Mouse (Mus musculus) hindbrain, embryonic 12.5 days (tissue): Measurements from ENCODE around the gene Mfsd13b. TPM values are rescaled to one million over a fixed set of nuclear protein-coding genes. Genes with fewer than 3 reads are reported as not detected.
"Not testable (repeated sequence)": the region's sequence is repeated elsewhere in the genome, so short reads cannot be mapped to it uniquely, and the experiment has no call there.

Experiments
- ATAC-seq: fragments of 200-750 bp; cut with Nextera tagmentation; 2 replicates; pipeline ENCODE4 v1.8.0; 2017; ENCODE audit warnings: moderate TSS enrichment; ENCODE audit not compliant: low FRiP score
- H3K27ac ChIP-seq: fragments of 300-500 bp; sonication (generic); 2 replicates; pipeline ENCODE4 v1.5.1; 2016; ENCODE audit warnings: mild to moderate bottlenecking
- H3K27me3 ChIP-seq: fragments of 300-500 bp; sonication (generic); 2 replicates; pipeline ENCODE4 v1.6.1; 2016; ENCODE audit warnings: mild to moderate bottlenecking
- H3K36me3 ChIP-seq: fragments of 300-500 bp; sonication (generic); 2 replicates; pipeline ENCODE4 v1.6.1; 2016; ENCODE audit warnings: mild to moderate bottlenecking
- H3K4me1 ChIP-seq: fragments of 300-500 bp; sonication (generic); 2 replicates; pipeline ENCODE4 v1.6.1; 2016
- H3K4me2 ChIP-seq: fragments of 300-500 bp; sonication (generic); replicated peaks from 2 replicates; pipeline ENCODE4 v1.6.1; 2016; ENCODE audit warnings: mild to moderate bottlenecking
- H3K4me3 ChIP-seq: fragments of 300-500 bp; sonication (generic); 2 replicates; pipeline ENCODE4 v1.5.1; 2016; ENCODE audit warnings: mild to moderate bottlenecking
- H3K9ac ChIP-seq: fragments of 300-500 bp; sonication (generic); 2 replicates; pipeline ENCODE4 v1.6.1; 2016; ENCODE audit warnings: mild to moderate bottlenecking, moderate library complexity
- H3K9me3 ChIP-seq: fragments of 300-500 bp; sonication (generic); replicated peaks from 2 replicates; pipeline ENCODE4 v1.6.1; 2016; ENCODE audit warnings: mild to moderate bottlenecking
- WGBS: fragments of 180-500 bp; shearing (Covaris S2); methylation state at CpG from one replicate; pipeline ENCODE4 v1.1.7; 2016; 5-methylcytosine and 5-hydroxymethylcytosine counted together
- polyA plus RNA-seq: library from polyadenylated mRNA; unstranded; fragments of >200 nt; fragmentation: Nextera tagmentation; extraction: Ambion mirVana; gene quantifications from 2 replicates; pipeline ENCODE4 v1.2.1, GENCODE M21; 2016

Mfsd13b gene
- polyA plus RNA-seq, 1 experiment from 2014 or later: not detected

- Histone ChIP-seq H3K9me3 (no peaks in the 10 kb centered on the region), H3K36me3 (no peaks in the 10 kb centered on the region), H3K4me3 (no peak overlapping the region), H3K27me3 (no peaks in the 10 kb centered on the region), H3K9ac (no peak overlapping the region), H3K27ac (no peak overlapping the region), H3K4me2 (no peak overlapping the region), H3K4me1 (no peaks in the 10 kb centered on the region)
- ATAC-seq: no peak
- 78% methylated on average over 3 of the region's 3 CpGs for WGBS
These were observed 17.9 kb downstream of the Mfsd13b start for GRCm38 (mm10) chr7:121000065-121000822.

- no peaks in the 10 kb centered on the region for H3K27me3 ChIP-seq
These were observed 19.6 kb downstream of the Mfsd13b start for GRCm38 (mm10) chr7:121001879-121002278.

GRCm38 (mm10) chr7:121002407-121002928 is 20.2 kb downstream of the Mfsd13b start:
- Histone ChIP-seq H3K27ac (no peak overlapping the region), H3K9me3 (no peaks in the 10 kb centered on the region), H3K4me1 (no peaks in the 10 kb centered on the region), H3K36me3 (no peaks in the 10 kb centered on the region), H3K9ac (no peak overlapping the region), H3K4me2 (no peak overlapping the region), H3K4me3 (no peak overlapping the region), H3K27me3 (no peaks in the 10 kb centered on the region)
- ATAC-seq: no peak
- WGBS: 91% methylated on average over 5 of the region's 5 CpGs

More at GRCm38 (mm10) chr7:121001879-121002278, 19.6 kb downstream of the Mfsd13b start:
- no peak overlapping the region for H3K4me2 ChIP-seq
- H3K9ac ChIP-seq: no peak overlapping the region
- WGBS: 89% methylated on average over 3 of the region's 3 CpGs
- H3K36me3 ChIP-seq: no peaks in the 10 kb centered on the region
- H3K4me1 ChIP-seq: no peaks in the 10 kb centered on the region
- ATAC-seq: no peak
- H3K27ac ChIP-seq: no peak overlapping the region
- no peak overlapping the region for H3K4me3 ChIP-seq
- H3K9me3 ChIP-seq: no peaks in the 10 kb centered on the region

GRCm38 (mm10) chr7:121003793-121004418 is 21.6 kb downstream of the Mfsd13b start:
- H3K36me3 ChIP-seq: no peaks in the 10 kb centered on the region

GRCm38 (mm10) chr7:121011794-121012689 is 29.7 kb downstream of the Mfsd13b start:
- H3K27me3 ChIP-seq: no peaks in the 10 kb centered on the region
- H3K36me3 ChIP-seq: no peaks in the 10 kb centered on the region
- H3K4me1 ChIP-seq: no peaks in the 10 kb centered on the region; the same call in 1 of the 2 replicates
- H3K4me3 ChIP-seq: no peak overlapping the region
- H3K27ac ChIP-seq: peak overlapping the region; percentile 13; the same call in 1 of the 2 replicates
- no peak overlapping the region for H3K4me2 ChIP-seq
- ATAC-seq: no peak
- H3K9ac ChIP-seq: no peak overlapping the region
- 62% methylated on average over 10 of the region's 10 CpGs for WGBS
- no peaks in the 10 kb centered on the region for H3K9me3 ChIP-seq

More at GRCm38 (mm10) chr7:121003793-121004418, 21.6 kb downstream of the Mfsd13b start:
- Histone ChIP-seq H3K9ac (no peak overlapping the region), H3K27me3 (no peaks in the 10 kb centered on the region), H3K4me3 (no peak overlapping the region), H3K9me3 (no peaks in the 10 kb centered on the region), H3K4me2 (no peak overlapping the region), H3K27ac (no peak overlapping the region), H3K4me1 (no peaks in the 10 kb centered on the region)
- ATAC-seq: no peak
- 81% methylated on average over 4 of the region's 4 CpGs for WGBS

GRCm38 (mm10) chr7:121014486-121014885 is 32.2 kb downstream of the Mfsd13b start:
- WGBS: 90% methylated on average over 10 of the region's 10 CpGs
- Histone ChIP-seq H3K4me2 (no peak overlapping the region), H3K27ac (no peak overlapping the region), H3K9ac (no peak overlapping the region), H3K4me3 (no peak overlapping the region), H3K9me3 (no peaks in the 10 kb centered on the region), H3K36me3 (no peaks in the 10 kb centered on the region), H3K4me1 (no peaks in the 10 kb centered on the region; the same call in 1 of the 2 replicates), H3K27me3 (no peaks in the 10 kb centered on the region)
- no peak for ATAC-seq

- WGBS: 90% methylated on average over 3 of the region's 3 CpGs
- no peak overlapping the region for H3K4me3 ChIP-seq
- ATAC-seq: no peak
These were observed 36.5 kb downstream of the Mfsd13b start for GRCm38 (mm10) chr7:121018778-121019177.

GRCm38 (mm10) chr7:121020277-121020676 is 38.0 kb downstream of the Mfsd13b start:
- H3K4me3 ChIP-seq: no peak overlapping the region
- H3K27ac ChIP-seq: no peak overlapping the region
- no peaks in the 10 kb centered on the region for H3K9me3 ChIP-seq
- H3K27me3 ChIP-seq: no peaks in the 10 kb centered on the region
- 39% methylated on average over 8 of the region's 8 CpGs for WGBS
- ATAC-seq: no peak
- H3K4me1 ChIP-seq: no peaks in the 10 kb centered on the region
- no peak overlapping the region for H3K4me2 ChIP-seq
- H3K36me3 ChIP-seq: no peaks in the 10 kb centered on the region
- no peak overlapping the region for H3K9ac ChIP-seq

More at GRCm38 (mm10) chr7:121018778-121019177, 36.5 kb downstream of the Mfsd13b start:
- H3K27me3 ChIP-seq: no peaks in the 10 kb centered on the region
- H3K9me3 ChIP-seq: no peaks in the 10 kb centered on the region
- H3K27ac ChIP-seq: no peak overlapping the region
- H3K36me3 ChIP-seq: no peaks in the 10 kb centered on the region
- no peak overlapping the region for H3K9ac ChIP-seq
- no peaks in the 10 kb centered on the region for H3K4me1 ChIP-seq
- H3K4me2 ChIP-seq: no peak overlapping the region

- no peaks in the 10 kb centered on the region for H3K9me3 ChIP-seq
- H3K4me2 ChIP-seq: no peak overlapping the region
- ATAC-seq: no peak
- peaks cover 3% of the 10 kb centered on the region for H3K27me3 ChIP-seq
- H3K27ac ChIP-seq: no peak overlapping the region
- H3K36me3 ChIP-seq: no peaks in the 10 kb centered on the region
- WGBS: 78% methylated on average over 6 of the region's 6 CpGs
- no peaks in the 10 kb centered on the region for H3K4me1 ChIP-seq
- H3K9ac ChIP-seq: no peak overlapping the region
- H3K4me3 ChIP-seq: no peak overlapping the region
These were observed 43.1 kb downstream of the Mfsd13b start for GRCm38 (mm10) chr7:121025221-121026008.

GRCm38 (mm10) chr7:121026300-121026699 is 44.0 kb downstream of the Mfsd13b start:
- ATAC-seq: no peak
- H3K9ac ChIP-seq: no peak overlapping the region
- H3K4me3 ChIP-seq: no peak overlapping the region
- 70% methylated on average over 3 of the region's 3 CpGs for whole genome bisulfite sequencing
- H3K4me2 ChIP-seq: no peak overlapping the region
- no peaks in the 10 kb centered on the region for H3K36me3 ChIP-seq
- no peaks in the 10 kb centered on the region for H3K4me1 ChIP-seq
- H3K27ac ChIP-seq: no peak overlapping the region
- peaks cover 7% of the 10 kb centered on the region for H3K27me3 ChIP-seq
- no peaks in the 10 kb centered on the region for H3K9me3 ChIP-seq

GRCm38 (mm10) chr7:121029947-121030346 is 47.6 kb downstream of the Mfsd13b start:
- ATAC-seq, H3K9me3 ChIP-seq, H3K9ac ChIP-seq, H3K4me3 ChIP-seq, H3K36me3 ChIP-seq, H3K4me1 ChIP-seq, H3K27ac ChIP-seq, H3K4me2 ChIP-seq: not testable (repeated sequence)
- peaks cover 12% of the 10 kb centered on the region for H3K27me3 ChIP-seq
